Mouse (Mus musculus) spleen, postnatal 10 days (tissue): ENCODE measurements around the gene Stx4a.
"Not testable (repeated sequence)": the region's sequence is repeated elsewhere in the genome, so short reads cannot be mapped to it uniquely, and the experiment has no call there.

Experiments
- DNase-seq, 2 experiments: peaks; one replicate each; pipeline ENCODE4 v3.0.0; 2021 to 2022; ENCODE audit warnings: low spot score in 2 of 2

The Stx4a gene

DNA sequence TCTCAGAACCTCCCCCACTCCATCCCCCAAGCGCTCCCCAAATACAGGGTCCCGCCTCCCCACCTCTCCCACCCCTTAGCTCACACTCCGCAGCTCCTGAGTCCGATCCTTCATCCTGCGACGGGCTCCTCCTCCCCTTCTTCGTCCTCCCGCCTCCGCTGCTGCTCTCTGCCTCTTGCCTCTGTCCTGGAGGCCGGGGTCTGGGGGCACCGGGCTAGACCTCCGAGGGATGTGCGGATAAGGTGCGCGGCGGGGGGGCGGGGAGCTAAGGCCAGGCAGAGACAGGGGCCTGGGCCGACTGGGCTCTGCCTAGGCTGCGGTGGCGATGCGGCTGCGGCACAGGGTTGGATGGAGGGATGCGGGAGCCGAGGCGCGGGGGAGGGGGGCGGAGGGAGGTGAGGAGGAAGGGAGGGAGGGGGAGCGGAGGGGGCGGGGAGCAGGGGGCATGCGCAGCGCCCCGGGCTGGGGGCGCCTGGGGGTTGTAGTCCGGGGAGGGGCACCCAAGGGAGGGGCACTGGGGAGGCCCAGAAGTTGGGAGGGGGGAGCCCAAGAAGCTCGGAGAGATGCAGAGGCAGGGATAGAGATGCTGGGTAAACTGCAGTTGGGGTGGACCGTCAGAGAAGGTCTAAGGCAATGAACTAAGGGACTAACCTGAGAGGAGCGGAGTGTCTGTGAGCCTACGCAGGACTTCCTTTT lies at the start of gene Stx4a, which contains the start of gene Stx1b:
Gene Stx4a, plus strand, starts transcription at position 119 of the 696 bp plus-strand sequence.
Gene Stx1b, minus strand, starts transcription at position 374 of the 696 bp plus-strand sequence.
- no peak for DNase-seq

DNA sequence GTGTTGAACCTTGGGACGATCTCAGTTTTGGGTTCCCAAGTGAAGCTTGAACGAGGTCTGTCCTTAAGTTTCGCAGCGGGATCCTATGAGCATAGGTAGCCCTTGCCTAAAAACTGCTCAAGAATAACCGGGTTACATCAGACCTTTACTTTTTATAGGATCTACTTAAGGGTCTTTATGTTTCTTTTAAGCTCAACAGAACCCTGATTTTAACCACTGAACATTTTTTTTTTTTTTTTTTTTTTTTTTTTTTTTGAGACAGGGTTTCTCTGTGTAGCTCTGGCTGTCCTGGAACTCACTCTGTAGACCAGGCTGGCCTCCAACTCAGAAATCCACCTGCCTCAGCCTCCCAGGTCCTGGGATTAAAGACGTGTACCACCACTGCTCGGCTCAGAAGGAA lies 48.3 kb upstream of the Stx4a start:
- DNase-seq, result not testable (repeated sequence)

DNA sequence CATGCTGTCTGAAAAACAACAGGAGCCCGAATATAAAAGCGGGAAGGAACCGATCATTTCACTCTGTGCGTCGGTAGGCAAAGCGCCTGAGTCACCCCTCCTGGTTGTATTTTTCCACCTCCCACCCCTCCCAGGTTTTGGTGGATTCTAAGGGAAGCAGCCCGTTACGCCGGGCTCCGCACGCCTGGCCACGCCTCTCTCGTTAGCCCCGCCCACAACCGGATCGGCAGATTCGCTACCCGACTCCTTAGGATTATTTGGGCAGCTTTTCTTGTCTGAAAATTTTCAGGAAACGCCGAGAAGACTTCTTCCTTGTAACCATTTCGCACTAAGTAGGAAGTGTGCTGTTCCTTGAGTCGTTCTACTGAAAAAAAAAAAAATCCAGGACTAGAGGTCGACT lies 47.7 kb upstream of the Stx4a start, which contains the start of gene Setd1a:
Gene Setd1a, plus strand, starts transcription at position 245 of the 400 bp plus-strand sequence.
- peak; percentile 91 to 94 for DNase-seq

DNA sequence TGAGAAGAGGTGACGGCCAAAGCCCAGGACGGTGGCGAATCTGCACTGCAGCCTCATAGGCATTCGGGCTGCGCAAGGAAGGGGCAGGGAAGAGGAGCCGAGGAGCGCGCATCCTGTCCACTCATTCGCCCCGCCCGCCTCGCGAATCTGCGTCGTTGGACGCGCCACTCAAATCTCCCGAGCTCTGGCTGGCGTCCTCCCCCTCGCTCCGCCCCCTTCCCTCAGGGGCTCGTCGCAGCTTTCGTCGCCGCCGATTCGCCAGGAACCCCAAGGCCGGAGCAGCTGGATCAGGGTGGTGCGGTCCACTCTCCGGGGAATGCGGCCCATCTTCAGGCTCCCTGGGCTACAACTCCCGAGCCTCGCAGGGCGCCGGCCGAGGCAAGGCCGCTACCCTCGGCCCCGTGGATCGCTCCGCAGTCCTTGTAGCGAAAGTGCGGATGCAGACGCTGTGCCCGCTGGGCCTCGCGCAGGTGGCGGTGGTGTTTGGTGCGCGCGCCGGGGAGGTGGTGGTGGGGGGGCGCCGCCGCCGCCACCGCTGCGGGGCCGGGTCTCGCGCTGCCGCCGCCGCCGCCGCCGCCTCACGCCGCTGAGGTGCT lies 47.1 kb upstream of the Stx4a start:
- DNase-seq, result peak; percentile 95 to 98

DNA sequence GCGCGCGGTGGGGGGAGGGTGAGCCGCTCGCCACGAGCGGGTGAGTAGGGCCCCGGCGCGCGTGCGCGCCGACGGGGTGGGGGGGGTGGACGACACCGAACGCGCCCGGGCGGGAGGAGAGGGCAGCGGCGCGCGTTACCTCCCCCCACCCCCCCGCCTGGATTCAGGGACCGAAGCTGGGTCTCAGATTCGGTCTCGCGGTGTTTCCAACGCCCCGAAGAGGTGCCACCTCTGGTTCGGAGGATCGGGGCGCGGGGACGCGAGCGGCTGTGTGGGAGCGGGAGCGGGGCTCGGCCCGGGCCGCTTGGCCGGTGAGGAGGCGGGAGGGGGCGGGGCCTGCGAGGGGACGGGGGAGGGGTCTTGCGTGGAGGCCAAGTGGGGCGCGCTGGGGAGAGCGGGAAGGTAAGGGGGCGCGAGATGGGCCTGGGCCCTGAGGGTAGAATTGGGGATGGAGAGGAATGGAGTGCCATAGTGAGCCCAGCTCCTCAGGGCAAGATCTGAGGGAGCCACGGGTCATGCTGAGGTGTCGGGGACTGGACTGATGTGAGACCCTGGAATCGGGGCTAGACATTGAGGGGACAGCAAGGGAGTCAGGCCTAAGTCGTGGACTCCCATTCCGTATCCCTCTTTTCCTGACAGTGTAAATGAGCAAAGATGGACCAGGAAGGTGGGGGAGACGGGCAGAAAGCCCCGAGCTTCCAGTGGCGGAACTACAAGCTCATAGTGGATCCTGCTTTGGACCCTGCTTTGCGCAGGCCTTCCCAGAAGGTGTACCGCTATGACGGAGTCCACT lies 46.4 kb upstream of the Stx4a start:
- peak; percentile 68 to 73 for DNase-seq

DNA sequence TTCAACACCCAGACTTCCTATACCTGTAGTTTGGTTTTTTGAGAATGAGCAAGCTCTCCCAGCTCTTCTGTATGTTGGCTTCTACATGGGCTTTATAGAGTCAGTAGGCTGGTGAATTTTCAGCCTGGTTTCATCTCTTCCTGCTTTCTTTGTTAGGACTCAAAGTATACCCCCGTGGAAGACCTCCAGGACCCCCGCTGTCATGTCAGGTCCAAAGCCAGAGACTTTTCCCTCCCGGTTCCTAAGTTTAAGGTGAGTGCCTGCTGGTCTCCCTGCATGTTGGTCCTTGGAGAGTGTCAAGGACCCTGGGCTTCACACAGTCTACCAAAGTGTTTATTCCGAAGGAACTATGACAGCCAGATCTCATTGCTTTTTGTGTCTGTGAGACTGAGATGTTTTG lies 45.7 kb upstream of the Stx4a start:
- no peak for DNase-seq

DNA sequence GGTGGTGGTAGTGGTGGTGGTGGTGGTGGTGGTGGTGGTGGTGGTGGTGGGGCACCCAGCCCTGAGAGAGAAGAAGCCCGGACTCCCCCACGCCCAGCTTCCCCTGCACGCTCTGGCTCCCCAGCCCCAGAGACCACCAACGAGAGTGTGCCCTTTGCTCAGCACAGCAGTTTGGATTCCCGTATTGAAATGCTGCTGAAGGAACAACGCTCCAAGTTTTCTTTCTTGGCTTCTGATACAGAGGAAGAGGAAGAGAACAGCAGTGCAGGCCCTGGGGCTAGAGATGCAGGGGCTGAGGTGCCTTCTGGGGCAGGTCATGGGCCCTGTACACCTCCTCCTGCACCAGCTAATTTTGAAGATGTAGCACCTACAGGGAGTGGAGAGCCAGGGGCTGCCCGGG lies 38.8 kb upstream of the Stx4a start, which contains the start of gene Gm49388:
Gene Gm49388, plus strand, starts transcription at position 301 of the 400 bp plus-strand sequence.
- no peak for DNase-seq

DNA sequence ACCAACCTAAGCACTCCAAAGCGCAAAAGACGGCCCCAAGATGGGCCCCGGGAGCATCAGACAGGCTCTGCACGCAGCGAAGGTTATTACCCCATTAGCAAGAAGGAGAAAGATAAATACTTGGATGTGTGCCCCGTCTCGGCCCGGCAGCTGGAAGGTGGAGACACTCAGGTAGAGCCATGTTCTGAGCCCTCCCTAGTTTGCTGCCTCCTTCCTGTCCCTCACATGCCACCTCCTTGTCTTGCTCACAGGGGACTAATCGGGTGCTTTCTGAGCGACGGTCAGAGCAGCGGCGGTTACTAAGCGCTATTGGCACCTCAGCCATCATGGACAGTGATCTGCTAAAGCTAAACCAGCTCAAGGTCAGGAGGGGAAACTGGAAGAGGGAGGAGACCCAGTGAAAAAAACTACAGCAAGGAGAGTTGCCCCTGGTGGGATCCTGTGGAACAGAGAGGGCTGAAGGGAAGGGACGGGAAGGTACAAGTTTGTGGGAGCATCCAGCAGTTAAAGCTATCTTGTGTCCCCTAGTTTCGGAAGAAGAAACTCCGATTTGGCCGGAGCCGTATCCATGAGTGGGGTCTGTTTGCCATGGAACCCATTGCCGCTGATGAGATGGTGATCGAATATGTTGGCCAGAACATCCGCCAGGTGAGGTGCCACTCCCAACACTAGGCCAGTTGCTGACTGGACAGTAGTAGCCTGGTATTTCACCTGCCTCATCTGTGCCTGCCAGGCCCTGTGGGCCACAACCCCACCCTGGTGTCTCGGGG lies 26.8 kb upstream of the Stx4a start:
- DNase-seq, result no peak

DNA sequence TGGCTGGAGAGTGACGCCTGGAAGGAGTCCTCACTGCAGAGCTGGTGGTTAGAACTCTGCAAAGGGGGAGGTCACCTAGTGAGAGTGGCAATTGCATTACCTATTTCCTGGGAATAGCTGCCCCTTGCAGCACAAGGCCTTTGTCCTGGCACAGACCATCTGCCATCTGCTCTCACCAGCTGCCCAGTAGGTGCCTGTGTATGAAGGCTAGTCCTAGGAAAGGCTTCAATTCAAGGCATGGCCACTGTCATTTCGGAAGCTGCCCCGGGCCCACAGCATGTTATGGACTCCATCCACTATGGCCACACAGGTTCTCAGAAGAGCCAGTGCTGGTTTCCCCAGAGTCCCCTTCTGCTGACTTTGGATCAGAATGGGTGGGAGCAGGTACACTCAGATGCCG lies 25.5 kb upstream of the Stx4a start:
- DNase-seq, result no peak

DNA sequence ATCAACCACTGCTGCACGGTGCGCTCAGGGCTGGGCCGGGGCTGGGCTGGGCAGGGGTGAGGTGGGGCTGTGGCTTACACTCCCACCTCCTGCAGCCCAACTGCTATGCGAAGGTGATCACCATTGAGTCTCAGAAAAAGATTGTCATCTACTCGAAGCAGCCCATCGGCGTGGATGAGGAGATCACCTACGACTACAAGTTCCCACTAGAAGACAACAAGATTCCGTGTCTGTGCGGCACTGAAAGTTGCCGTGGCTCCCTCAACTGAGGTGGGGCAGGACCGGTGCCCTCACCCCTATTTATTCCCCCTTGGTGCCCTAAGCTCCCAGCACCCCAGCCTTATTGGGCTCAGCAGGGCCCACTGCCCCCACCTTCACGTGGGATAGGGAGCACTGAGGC lies 24.9 kb upstream of the Stx4a start:
- DNase-seq, result no peak

DNA sequence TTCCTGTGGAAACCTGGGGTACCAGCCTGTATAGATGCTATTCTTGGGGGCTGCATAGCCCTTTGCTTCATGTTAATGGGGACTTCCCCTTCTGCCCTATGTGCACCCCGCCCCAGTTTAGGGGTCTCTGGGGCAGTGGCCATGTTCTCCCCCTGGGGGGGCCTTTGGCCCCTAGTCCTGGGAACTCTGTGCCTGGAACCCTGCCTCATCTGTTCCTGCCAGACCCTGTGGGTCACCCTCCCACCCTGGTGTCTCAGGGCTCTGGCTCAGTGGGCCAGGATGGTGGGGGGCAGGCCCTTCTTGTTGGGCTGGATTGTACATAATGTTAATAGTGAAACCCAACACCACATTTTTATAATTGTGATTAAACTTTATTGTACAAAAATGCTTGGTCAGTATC lies 24.4 kb upstream of the Stx4a start:
- no peak for DNase-seq

DNA sequence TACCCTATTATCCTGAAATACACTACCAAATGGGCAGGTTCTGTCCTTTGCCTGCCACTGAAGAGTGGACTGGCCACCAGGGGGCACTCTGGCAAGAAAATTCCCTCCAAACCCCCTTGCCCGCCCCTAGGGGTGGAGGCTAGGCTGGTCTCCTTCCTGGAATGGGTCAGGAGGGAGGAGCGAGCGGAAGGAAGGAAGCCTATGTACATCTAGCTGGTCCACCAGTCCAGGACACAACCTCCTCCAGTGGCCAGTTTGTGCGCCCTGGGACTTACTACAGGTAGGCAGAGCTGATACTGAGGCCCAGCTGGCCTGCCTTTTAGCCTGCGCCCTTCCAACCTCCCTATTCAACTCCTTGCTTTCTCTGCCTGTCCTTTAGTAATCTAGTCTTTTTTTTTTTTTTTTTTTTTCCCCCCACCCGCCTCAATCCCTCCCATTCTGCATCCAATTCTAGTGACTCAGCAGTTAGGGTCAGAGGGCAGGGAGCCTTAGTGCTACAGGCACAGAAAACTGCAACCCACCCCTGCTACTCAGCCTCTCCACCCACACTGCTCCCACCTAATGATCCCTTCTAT lies 23.6 kb upstream of the Stx4a start, which contains the start of gene Hsd3b7:
Gene Hsd3b7, plus strand, starts transcription at position 170 of the 575 bp plus-strand sequence.
- DNase-seq, result peak; percentile 74 to 88

DNA sequence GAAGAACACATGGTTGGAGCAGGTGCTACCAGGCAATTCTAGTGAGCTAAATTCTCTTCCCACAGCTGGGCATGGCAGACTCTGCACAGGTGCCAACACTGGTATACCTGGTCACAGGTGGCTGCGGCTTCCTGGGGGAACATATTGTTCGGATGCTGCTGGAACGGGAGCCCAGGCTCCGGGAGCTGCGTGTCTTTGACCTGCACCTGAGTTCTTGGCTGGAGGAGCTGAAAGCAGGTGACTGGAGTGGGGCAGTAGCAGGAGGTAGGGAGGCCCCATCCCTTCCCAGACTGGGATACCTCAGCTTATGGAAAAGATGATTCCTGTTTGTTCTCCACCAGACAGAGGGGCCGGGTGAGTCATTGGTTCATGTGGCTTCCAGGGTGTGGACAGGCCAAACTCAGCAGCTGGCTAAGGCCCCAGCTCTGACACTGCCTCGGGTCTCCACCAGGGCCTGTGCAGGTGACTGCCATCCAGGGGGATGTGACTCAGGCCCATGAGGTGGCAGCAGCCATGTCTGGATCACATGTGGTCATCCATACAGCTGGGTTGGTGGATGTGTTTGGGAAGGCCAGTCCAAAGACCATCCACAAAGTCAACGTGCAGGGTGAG lies 23.0 kb upstream of the Stx4a start:
- no peak for DNase-seq

DNA sequence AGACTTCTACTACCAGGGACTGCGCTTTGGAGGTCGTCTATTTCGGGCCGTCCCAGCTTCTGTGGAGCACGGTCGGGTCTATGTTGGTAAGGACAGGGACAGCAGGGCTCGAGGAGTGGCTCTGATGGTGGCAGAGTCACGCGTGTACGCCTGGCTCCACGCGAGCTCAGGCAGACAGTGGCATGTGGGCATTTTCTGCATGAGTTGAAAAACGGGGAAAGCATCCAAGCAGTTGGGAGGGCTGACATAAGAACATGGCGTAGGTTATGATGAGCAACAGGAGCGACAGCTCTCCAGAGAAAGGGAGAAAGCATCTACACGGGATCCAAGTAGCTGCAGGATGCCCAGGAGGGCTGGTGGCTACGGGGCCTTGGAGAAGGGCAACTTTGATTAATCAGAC lies 21.8 kb upstream of the Stx4a start:
- DNase-seq, result no peak

DNA sequence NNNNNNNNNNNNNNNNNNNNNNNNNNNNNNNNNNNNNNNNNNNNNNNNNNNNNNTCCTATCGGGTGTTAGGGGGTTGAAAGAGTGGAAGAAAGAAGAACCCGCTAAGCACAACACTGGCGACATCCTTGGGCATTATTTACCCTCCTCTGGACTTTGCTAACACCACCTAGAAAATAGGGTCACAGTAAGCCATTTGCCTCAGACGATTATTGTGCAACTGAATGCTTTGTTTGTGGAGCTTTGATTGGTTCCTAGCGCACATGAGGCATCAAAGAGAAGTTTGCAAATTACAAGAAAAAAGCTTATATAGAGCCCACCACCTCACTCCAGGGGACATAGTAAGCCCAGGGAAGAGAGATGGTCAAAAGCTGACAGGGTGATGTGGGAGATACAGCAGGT lies 15.3 kb upstream of the Stx4a start:
- no peak for DNase-seq

DNA sequence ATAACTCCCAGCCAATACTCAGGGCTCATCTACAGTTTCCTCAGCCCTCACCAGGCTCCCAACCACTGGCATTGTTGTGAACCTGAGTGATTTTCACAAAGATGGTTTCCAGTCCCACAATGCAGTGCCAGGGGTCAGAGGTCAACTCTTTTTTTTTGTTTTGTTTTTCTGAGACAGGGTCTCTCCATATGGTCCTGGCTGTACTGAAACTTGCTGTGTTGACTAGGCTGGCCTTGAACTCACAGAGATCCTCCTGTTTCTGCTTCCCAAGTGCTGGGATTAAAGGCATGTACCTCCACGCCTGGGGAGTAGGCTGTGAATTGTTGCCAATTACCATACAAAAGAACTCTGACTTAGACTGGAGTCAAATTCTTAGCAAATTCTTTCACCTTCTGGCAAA lies 14.2 kb upstream of the Stx4a start:
- no peak for DNase-seq

DNA sequence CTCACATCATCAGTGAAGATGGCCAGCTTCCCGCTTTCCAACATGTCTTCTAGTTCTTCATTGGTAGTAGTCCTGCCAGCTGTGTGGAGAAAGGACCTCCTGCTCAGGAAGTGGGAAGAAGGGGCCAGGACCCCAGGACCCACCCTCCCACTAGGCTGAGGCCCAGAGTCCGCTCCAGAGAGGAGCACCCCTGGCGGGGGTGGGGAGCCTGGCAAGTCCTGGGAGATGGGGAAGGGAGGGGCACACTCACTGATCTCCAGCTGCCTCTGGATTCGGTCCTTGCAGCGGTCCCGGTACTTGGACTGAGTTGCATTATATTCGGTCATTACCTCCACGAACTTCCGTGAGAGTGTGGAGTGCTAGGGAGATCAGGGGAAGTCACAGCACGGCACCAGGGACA lies 13.4 kb upstream of the Stx4a start:
- DNase-seq, result no peak

DNA sequence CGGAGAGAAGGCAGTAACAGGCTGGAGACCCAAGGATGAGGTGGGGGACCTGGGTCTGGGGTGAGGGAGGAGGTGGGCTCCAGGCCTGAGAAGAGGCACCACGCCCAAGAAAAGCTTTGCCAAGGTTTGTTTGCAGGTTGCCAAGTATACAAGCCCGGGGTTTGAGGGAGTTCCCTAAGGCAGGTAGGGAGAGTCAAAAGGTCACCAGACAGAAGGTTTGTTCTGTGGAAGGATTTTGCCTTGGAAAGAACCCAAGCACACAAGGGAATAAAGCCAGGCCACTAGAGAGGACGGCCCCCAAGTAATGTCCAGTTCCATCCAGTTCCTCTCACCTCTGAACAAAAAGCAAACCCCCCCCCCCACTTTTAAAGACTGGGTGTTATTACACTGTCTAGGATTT lies 12.9 kb upstream of the Stx4a start:
- no peak for DNase-seq

DNA sequence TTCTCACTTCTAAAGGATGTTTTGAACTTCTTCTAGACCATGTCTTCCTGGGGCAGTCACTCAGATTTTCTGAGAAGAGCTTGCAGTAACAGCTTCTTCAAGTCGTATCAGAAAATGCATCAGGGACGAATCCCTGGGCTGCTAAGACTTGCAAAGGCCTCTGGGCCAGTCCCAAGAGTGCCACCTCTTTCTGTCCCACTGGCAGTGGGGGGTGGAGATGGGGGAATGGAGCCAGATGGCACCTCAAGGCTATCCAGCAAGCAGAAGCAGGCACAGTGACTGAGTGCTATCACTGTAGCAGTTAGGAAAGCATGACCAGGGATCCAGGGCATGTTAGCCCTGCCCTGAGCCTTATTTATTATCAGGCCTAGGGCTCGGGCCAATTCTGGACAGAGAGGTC lies 11.8 kb upstream of the Stx4a start:
- no peak for DNase-seq

DNA sequence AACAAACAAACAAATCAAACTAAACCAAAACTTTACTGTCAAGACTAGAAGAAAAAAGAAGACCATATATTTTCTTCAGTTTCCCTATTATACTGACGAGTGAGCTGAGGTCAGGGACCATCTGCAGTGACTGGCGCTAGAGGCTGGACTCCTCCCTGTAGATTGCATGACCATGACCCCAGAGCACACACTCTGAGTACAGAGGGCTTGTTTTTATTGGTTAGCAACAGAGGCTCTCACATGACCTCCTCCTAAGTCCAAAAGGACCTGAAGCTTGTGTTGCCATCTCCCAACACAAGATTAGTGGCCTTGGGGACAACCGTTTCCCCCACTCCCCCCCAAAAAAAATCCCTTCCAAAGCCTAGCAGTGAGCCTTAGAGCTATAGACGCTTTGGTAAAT lies 10.3 kb upstream of the Stx4a start:
- no peak for DNase-seq
